18 mouse cellular contexts compared by ENCODE assay signal in genomic region chr15:3413103-3413502, GRCm38 (mm10).
A peak's percentile ranks its signal among the peaks of the same experiment; 100 is the strongest.
DNase-seq lines count a peak whose midpoint lies in the region; TF ChIP-seq lines count a peak whose summit lies in the region.
"Had no signal": no experiment of that assay in that cellular context is flagged by ENCODE, and none has a peak within 500 bp of the region (broad histone marks: within the 10 kb centered on the region; RNA-seq: fewer than 3 reads in every experiment).

No protein-coding gene starts in this region.

- TF ChIP-seq RAD21 in CH12.LX (IDR thresholded peaks at IDR 0.05; ENCODE audit: low read depth, low read length): no peak

- no peak overlapping the region for H3K4me3 ChIP-seq in CH12.LX (replicated peaks in 1 of 3; ENCODE audit: low read depth in 2 of 3, low read length in 2 of 3, poor library complexity in 1 of 3)
- H3K4me3 ChIP-seq: embryonic facial prominence, embryonic 10.5 days; embryonic facial prominence, embryonic 12.5 days; forebrain, embryonic 13.5 days; forebrain, embryonic 15.5 days had no signal

- TF ChIP-seq POLR2A in CH12.LX (IDR thresholded peaks at IDR 0.05; ENCODE audit: low read depth, low read length): no peak

- no peaks in the 10 kb centered on the region for H3K4me1 ChIP-seq in CH12.LX (ENCODE audit: control insufficient read depth in 1 of 2, insufficient read depth in 2 of 2)
- H3K4me1 ChIP-seq: embryonic facial prominence, embryonic 10.5 days; embryonic facial prominence, embryonic 12.5 days; forebrain, embryonic 13.5 days; forebrain, embryonic 15.5 days had no signal

- no peak for TF ChIP-seq CTCF in CH12.LX (conservative IDR thresholded peaks at IDR 0.05 in 1 of 2, IDR thresholded peaks at IDR 0.05 in 1 of 2; ENCODE audit: low read depth in 2 of 2, low read length in 2 of 2)

- no peaks in the 10 kb centered on the region for H3K79me2 ChIP-seq in CH12.LX (replicated peaks; ENCODE audit: control insufficient read depth, extremely low read depth, insufficient read depth, poor library complexity, severe bottlenecking)

- DNase-seq in 3T3-L1 (ENCODE audit: low read depth, low spot score) (peak; percentile 40), CH12.LX (ENCODE audit: extremely low read depth) (peak; percentile 28)
- DNase-seq in naive thymus-derived CD4-positive, alpha-beta T cell, adult 2 months (ENCODE audit: low read depth): peak; percentile 1
- no peak for DNase-seq in spleen, adult 12 weeks (ENCODE audit: low spot score)
- no peak for DNase-seq in c-Kit-positive CD71-positive TER-119-positive erythroid progenitor cells, embryonic 14.5 days (ENCODE audit: low spot score)
- DNase-seq: adrenal gland, adult 2 months; adrenal gland, postnatal 10 days; adrenal gland, postnatal 25 days; cerebellum, adult 11-12 months; cerebellum, adult 2 months; cerebellum, adult 9-10 months; cerebellum, postnatal 10 days; cerebellum, postnatal 25 days; forebrain, postnatal 0 days had no signal

- dilution Hi-C loops in CH12.LX (cut with MboI; ENCODE audit: extremely low pct_ligation_motif_present, extremely low pct_unique_long_range_greater_than_20kb, low sequenced_read_pairs): no loop called here

- no peaks in the 10 kb centered on the region for H3K27me3 ChIP-seq in CH12.LX (replicated peaks)
- H3K27me3 ChIP-seq: embryonic facial prominence, embryonic 12.5 days; forebrain, embryonic 13.5 days; forebrain, embryonic 15.5 days had no signal

- no peaks in the 10 kb centered on the region for H3K36me3 ChIP-seq in CH12.LX (replicated peaks in 1 of 2; ENCODE audit: control insufficient read depth in 1 of 2, insufficient read depth in 1 of 2, low read length in 1 of 2)
- H3K36me3 ChIP-seq: embryonic facial prominence, embryonic 10.5 days; embryonic facial prominence, embryonic 12.5 days; forebrain, embryonic 15.5 days had no signal

- no peak overlapping the region for H3K4me2 ChIP-seq in CH12.LX (ENCODE audit: insufficient read depth, low read depth, poor library complexity, severe bottlenecking)
- H3K4me2 ChIP-seq: embryonic facial prominence, embryonic 12.5 days; forebrain, embryonic 13.5 days; forebrain, embryonic 15.5 days had no signal

- in situ Hi-C loops in CH12.LX (cut with MboI; ENCODE audit: low pct_ligation_motif_present, low pct_unique_long_range_greater_than_20kb, low sequenced_read_pairs): no loop called here

- H3K27ac ChIP-seq in CH12.LX (ENCODE audit: insufficient read depth, low read depth): no peak overlapping the region
- H3K27ac ChIP-seq: embryonic facial prominence, embryonic 10.5 days; embryonic facial prominence, embryonic 12.5 days; forebrain, embryonic 13.5 days; forebrain, embryonic 15.5 days had no signal

- no peaks in the 10 kb centered on the region for H3K9me3 ChIP-seq in CH12.LX (replicated peaks; ENCODE audit: low read length)
- H3K9me3 ChIP-seq: embryonic facial prominence, embryonic 10.5 days; embryonic facial prominence, embryonic 12.5 days; forebrain, embryonic 13.5 days; forebrain, embryonic 15.5 days had no signal

- H3K9ac ChIP-seq in CH12.LX (ENCODE audit: insufficient read depth, low read depth): no peak overlapping the region
- H3K9ac ChIP-seq: embryonic facial prominence, embryonic 12.5 days; forebrain, embryonic 13.5 days; forebrain, embryonic 15.5 days; forebrain, postnatal 0 days had no signal

- peak; percentile 34; the same call in 1 of the 2 replicates for TF ChIP-seq EP300 in CH12.LX (IDR thresholded peaks at IDR 0.05; ENCODE audit: low read length)

TF ChIP-seq in CH12.LX, 34 proteins besides CTCF, POLR2A, EP300 and RAD21:
- TF ChIP-seq TCF12 (IDR thresholded peaks at IDR 0.05; ENCODE audit: low read depth, low read length) (no peak), ETS1 (conservative IDR thresholded peaks at IDR 0.05; ENCODE audit: low read depth, low read length) (peak; percentile 96), RCOR1 (conservative IDR thresholded peaks at IDR 0.05; ENCODE audit: low read depth, low read length) (0 out of 2 replicates have a peak, but pooled peaks have one; percentile 31), ZNF384 (IDR thresholded peaks at IDR 0.05; ENCODE audit: low read depth, low read length) (peak; percentile 53; the same call in 1 of the 2 replicates), MAFK (IDR thresholded peaks at IDR 0.05; ENCODE audit: insufficient replicate concordance, low read length) (0 out of 2 replicates have a peak, but pooled peaks have one; percentile 55), MAX (IDR thresholded peaks at IDR 0.05; ENCODE audit: low read length) (no peak), IRF4 (IDR thresholded peaks at IDR 0.05; ENCODE audit: low read depth, low read length) (peak; percentile 65), POLR2AphosphoS2 (IDR thresholded peaks at IDR 0.05; ENCODE audit: low read depth, low read length) (no peak), ZKSCAN1 (IDR thresholded peaks at IDR 0.05; ENCODE audit: borderline replicate concordance, low read depth, low read length) (no peak), SIN3A (IDR thresholded peaks at IDR 0.05; ENCODE audit: low read length) (no peak), MEF2A (IDR thresholded peaks at IDR 0.05; ENCODE audit: borderline replicate concordance, low read depth, low read length) (peak; percentile 58), TBP (conservative IDR thresholded peaks at IDR 0.05; ENCODE audit: low read depth, low read length) (no peak), MAZ (IDR thresholded peaks at IDR 0.05; ENCODE audit: low read depth, low read length) (no peak), SMC3 (IDR thresholded peaks at IDR 0.05; ENCODE audit: low read depth, low read length) (no peak), PAX5 (IDR thresholded peaks at IDR 0.05; ENCODE audit: low read length) (no peak), HCFC1 (IDR thresholded peaks at IDR 0.05; ENCODE audit: low read depth, low read length) (no peak), NRF1 (IDR thresholded peaks at IDR 0.05; ENCODE audit: low read depth, low read length) (no peak), UBTF (IDR thresholded peaks at IDR 0.05; ENCODE audit: low read depth, low read length) (no peak), JUN (IDR thresholded peaks at IDR 0.05; ENCODE audit: insufficient read depth, low read depth, low read length) (no peak)

Comparison
In these comparisons a context has a peak if more than half of its experiments do, and no peak if none do; other contexts are left out.
1. DNase-seq: peak in 3T3-L1 (single experiment), CH12.LX (single experiment) and naive thymus-derived CD4-positive, alpha-beta T cell, adult 2 months (single experiment); none in spleen, adult 12 weeks (single experiment) and c-Kit-positive CD71-positive TER-119-positive erythroid progenitor cells, embryonic 14.5 days (single experiment).